Comparison of ENCODE assay signal across 9 mouse cellular contexts in genomic region chr2:31887030-31887429, GRCm38 (mm10). TPM values are rescaled to one million over a fixed set of nuclear protein-coding genes. Genes with fewer than 3 reads are reported as not detected.
DNase-seq lines count a peak whose midpoint lies in the region; ATAC-seq and TF ChIP-seq lines count a peak whose summit lies in the region.
"Had no signal": no experiment of that assay in that cellular context is flagged by ENCODE, and none has a peak within 500 bp of the region (broad histone marks: within the 10 kb centered on the region; RNA-seq: fewer than 3 reads in every experiment).

Gene Lamc3, plus strand, starts transcription at chr2:31887291.

- WGBS in spleen, adult 2 months, result 7% methylated on average over 26 of the region's 26 CpGs
- 6% methylated on average over 26 of the region's 26 CpGs for WGBS in forebrain, embryonic 10.5 days
- 9% methylated on average over 26 of the region's 26 CpGs for WGBS in hindbrain, embryonic 11.5 days
- WGBS in limb, embryonic 13.5 days, result 8% methylated on average over 26 of the region's 26 CpGs
- 7% methylated on average over 23 of the region's 26 CpGs for WGBS in midbrain, embryonic 13.5 days

- TF ChIP-seq CTCF in spleen, adult 2 months (IDR thresholded peaks at IDR 0.05; ENCODE audit: extremely low read depth, insufficient read depth, insufficient read length, insufficient replicate concordance), result peak; percentile 27; the same call in 1 of the 2 replicates

- peaks cover 6% of the 10 kb centered on the region; the same call in 1 of the 2 replicates for H3K27me3 ChIP-seq in spleen, adult 2 months (ENCODE audit: control insufficient read depth, insufficient read depth, low read length)
- peaks cover 88% of the 10 kb centered on the region for H3K27me3 ChIP-seq in forebrain, embryonic 10.5 days (ENCODE audit: poor library complexity, severe bottlenecking)
- peaks cover 27% of the 10 kb centered on the region for H3K27me3 ChIP-seq in hindbrain, embryonic 11.5 days (ENCODE audit: control insufficient read depth, insufficient read depth, low read length)
- H3K27me3 ChIP-seq in limb, embryonic 13.5 days, result peaks cover 82% of the 10 kb centered on the region
- peaks cover 82% of the 10 kb centered on the region for H3K27me3 ChIP-seq in midbrain, embryonic 13.5 days

- no peak for DNase-seq in spleen, adult 2 months (ENCODE audit: low read depth in 1 of 2, low spot score in 2 of 2)
- DNase-seq in spleen, adult 12 weeks (ENCODE audit: low spot score), result no peak
- DNase-seq in forebrain, embryonic 10.5 days (ENCODE audit: extremely low spot score, low spot score), result peak; percentile 48
- DNase-seq in hindbrain, embryonic 11.5 days (ENCODE audit: low spot score), result peak; percentile 54
- DNase-seq in thymus, postnatal 0 days (ENCODE audit: low spot score), result peak; percentile 47

- no peak within 1 kb of the TSS for H3K27ac ChIP-seq in spleen, adult 2 months (ENCODE audit: insufficient read depth, low read length)
- 0 out of 2 replicates have a peak within 1 kb of the TSS, but pooled peaks have one; percentile 16 for H3K27ac ChIP-seq in forebrain, embryonic 10.5 days
- no peak within 1 kb of the TSS for H3K27ac ChIP-seq in hindbrain, embryonic 11.5 days (ENCODE audit: low read depth, low read length)
- H3K27ac ChIP-seq in limb, embryonic 13.5 days, result no peak within 1 kb of the TSS
- H3K27ac ChIP-seq in midbrain, embryonic 13.5 days, result no peak within 1 kb of the TSS

- H3K4me2 ChIP-seq in hindbrain, embryonic 11.5 days (replicated peaks; ENCODE audit: low read depth, low read length), result peak within 1 kb of the TSS; percentile 23; the same call in 1 of the 2 replicates
- peak within 1 kb of the TSS; percentile 60 for H3K4me2 ChIP-seq in limb, embryonic 13.5 days (replicated peaks)
- H3K4me2 ChIP-seq in midbrain, embryonic 13.5 days (replicated peaks), result peak within 1 kb of the TSS; percentile 19; the same call in 1 of the 2 replicates

- ATAC-seq in hindbrain, embryonic 11.5 days (ENCODE audit: low FRiP score), result no peak
- ATAC-seq in limb, embryonic 13.5 days (ENCODE audit: low FRiP score, low read depth), result 0 out of 2 replicates have a peak, but pooled peaks have one; percentile 44
- peak; percentile 53; the same call in 1 of the 2 replicates for ATAC-seq in midbrain, embryonic 13.5 days
- ATAC-seq in frontal cortex, adult (ENCODE audit: low TSS enrichment), result no peak

- no peaks in the 10 kb centered on the region for H3K9me3 ChIP-seq in forebrain, embryonic 10.5 days
- no peaks in the 10 kb centered on the region for H3K9me3 ChIP-seq in hindbrain, embryonic 11.5 days (ENCODE audit: control insufficient read depth, low read length)
- H3K9me3 ChIP-seq in limb, embryonic 13.5 days, result no peaks in the 10 kb centered on the region
- no peaks in the 10 kb centered on the region for H3K9me3 ChIP-seq in midbrain, embryonic 13.5 days

- no peak within 1 kb of the TSS; the same call in 1 of the 2 replicates for H3K4me3 ChIP-seq in spleen, adult 2 months (ENCODE audit: extremely low read depth, insufficient read depth, insufficient read length)
- H3K4me3 ChIP-seq in forebrain, embryonic 10.5 days, result peak within 1 kb of the TSS; percentile 39
- peak within 1 kb of the TSS; percentile 13; the same call in 1 of the 2 replicates for H3K4me3 ChIP-seq in hindbrain, embryonic 11.5 days (ENCODE audit: low read depth, low read length)
- peak within 1 kb of the TSS; percentile 35 for H3K4me3 ChIP-seq in limb, embryonic 13.5 days
- H3K4me3 ChIP-seq in midbrain, embryonic 13.5 days (replicated peaks), result peak within 1 kb of the TSS; percentile 22
- H3K4me3 ChIP-seq: myocyte had no signal

- no peak for TF ChIP-seq POLR2A in spleen, adult 2 months (IDR thresholded peaks at IDR 0.05; ENCODE audit: low read depth, low read length)

- no peaks in the 10 kb centered on the region for H3K4me1 ChIP-seq in spleen, adult 2 months (ENCODE audit: control insufficient read depth, insufficient read depth, insufficient read length)
- peaks cover 39% of the 10 kb centered on the region for H3K4me1 ChIP-seq in forebrain, embryonic 10.5 days
- 0 out of 2 replicates have a peak, but pooled peaks cover 2% of the 10 kb centered on the region for H3K4me1 ChIP-seq in hindbrain, embryonic 11.5 days (replicated peaks; ENCODE audit: control insufficient read depth, insufficient read depth, low read length)
- peaks cover 7% of the 10 kb centered on the region; the same call in 1 of the 2 replicates for H3K4me1 ChIP-seq in limb, embryonic 13.5 days
- H3K4me1 ChIP-seq in midbrain, embryonic 13.5 days (replicated peaks), result peaks cover 14% of the 10 kb centered on the region

- H3K36me3 ChIP-seq in spleen, adult 2 months (ENCODE audit: control insufficient read depth, insufficient read depth, low read length), result no peaks in the 10 kb centered on the region
- no peaks in the 10 kb centered on the region for H3K36me3 ChIP-seq in forebrain, embryonic 10.5 days (replicated peaks)
- H3K36me3 ChIP-seq in hindbrain, embryonic 11.5 days (ENCODE audit: control insufficient read depth, insufficient read depth, low read length), result no peaks in the 10 kb centered on the region
- H3K36me3 ChIP-seq in limb, embryonic 13.5 days, result no peaks in the 10 kb centered on the region
- no peaks in the 10 kb centered on the region for H3K36me3 ChIP-seq in midbrain, embryonic 13.5 days

- H3K9ac ChIP-seq in hindbrain, embryonic 11.5 days (ENCODE audit: low read depth, low read length), result no peak within 1 kb of the TSS
- peak within 1 kb of the TSS; percentile 51; the same call in 1 of the 2 replicates for H3K9ac ChIP-seq in limb, embryonic 13.5 days
- H3K9ac ChIP-seq in midbrain, embryonic 13.5 days (replicated peaks), result no peak within 1 kb of the TSS

RNA-seq across cellular contexts. Expression of gene Lamc3, which starts in this region (rescaled TPM):
- 2.1 and 2.7 TPM in 2 replicates for polyA plus RNA-seq in spleen, adult 2 months (2012; rRNA removed)
- 4.9 and 6.8 TPM in 2 replicates for polyA plus RNA-seq in forebrain, embryonic 10.5 days (2016; fragmentation: Nextera tagmentation; extraction: Ambion mirVana)
- 4.8 and 5.0 TPM in 2 replicates for polyA plus RNA-seq in hindbrain, embryonic 11.5 days (2014; fragmentation: Nextera tagmentation; extraction: Ambion mirVana)
- polyA plus RNA-seq in limb, embryonic 13.5 days (2015; fragmentation: Nextera tagmentation; extraction: Ambion mirVana), result 0.28 and 0.34 TPM in 2 replicates
- polyA plus RNA-seq in midbrain, embryonic 13.5 days (2015; fragmentation: Nextera tagmentation; extraction: Ambion mirVana), result 5.5 and 6.8 TPM in 2 replicates
- 0.09 and 0.21 TPM in 2 replicates for polyA plus RNA-seq in thymus, postnatal 0 days (2015; fragmentation: Nextera tagmentation; extraction: Ambion mirVana)

Comparison
In these comparisons a context has a peak if more than half of its experiments do, and no peak if none do; other contexts are left out.
1. Peak in ATAC-seq, H3K4me3 ChIP-seq, H3K9ac ChIP-seq and H3K4me2 ChIP-seq in limb, embryonic 13.5 days; RNA of the gene not detected or under 1 TPM.
2. Peak in DNase-seq in thymus, postnatal 0 days; RNA of the gene not detected or under 1 TPM.
3. DNase-seq: peak in forebrain, embryonic 10.5 days (single experiment) and hindbrain, embryonic 11.5 days (single experiment); none in spleen, adult 2 months (0 of 2) and spleen, adult 12 weeks (single experiment).
4. Peak in every context shown above with its lines, with median percentiles within 50 percentile points of each other: H3K4me2 ChIP-seq.